Mouse (Mus musculus) lung, embryonic 16.5 days (tissue): Measurements from ENCODE around the gene Adcy10. TPM values are rescaled to one million over a fixed set of nuclear protein-coding genes. Genes with fewer than 3 reads are reported as not detected.

Experiments used
- ATAC-seq: fragments of 200-750 bp; cut with Nextera tagmentation; 2 replicates; pipeline ENCODE4 v1.8.0; 2017; ENCODE audit warnings: low read depth, mild to moderate bottlenecking, moderate library complexity
- H3K27ac ChIP-seq: fragments of 300-500 bp; sonication (generic); 2 replicates; pipeline ENCODE4 v1.5.1; 2014; ENCODE audit warnings: mild to moderate bottlenecking, control low read depth, low read length
- H3K27me3 ChIP-seq: fragments of 300-500 bp; sonication (generic); 2 replicates; pipeline ENCODE4 v1.6.1; 2014; ENCODE audit warnings: low read depth, low read length, mixed read lengths; ENCODE audit not compliant: control insufficient read depth, insufficient read depth
- H3K36me3 ChIP-seq: fragments of 300-500 bp; sonication (generic); 2 replicates; pipeline ENCODE4 v1.6.1; 2014; ENCODE audit warnings: low read length; ENCODE audit not compliant: control insufficient read depth, insufficient read depth
- H3K4me1 ChIP-seq: fragments of 300-500 bp; sonication (generic); replicated peaks from 2 replicates; pipeline ENCODE4 v1.6.1; 2014; ENCODE audit warnings: low read length, mixed read lengths; ENCODE audit not compliant: control insufficient read depth, insufficient read depth
- H3K4me2 ChIP-seq: fragments of 300-500 bp; sonication (generic); 2 replicates; pipeline ENCODE4 v1.6.1; 2014; ENCODE audit warnings: low read depth, low read length, control low read depth
- H3K4me3 ChIP-seq: fragments of 300-500 bp; sonication (generic); 2 replicates; pipeline ENCODE4 v1.5.1; 2014; ENCODE audit warnings: mild to moderate bottlenecking, low read length, control low read depth
- H3K9ac ChIP-seq: fragments of 300-500 bp; sonication (generic); 2 replicates; pipeline ENCODE4 v1.6.1; 2014; ENCODE audit warnings: low read length, control low read depth
- H3K9me3 ChIP-seq: fragments of 300-500 bp; sonication (generic); 2 replicates; pipeline ENCODE4 v1.6.1; 2016; ENCODE audit warnings: low read length; ENCODE audit not compliant: control insufficient read depth
- WGBS: fragments of 180-500 bp; shearing (Covaris S2); extraction: QIAGEN DNeasy Blood & Tissue Kit; methylation state at CpG from one replicate; pipeline ENCODE4 v1.1.7; 2014; 5-methylcytosine and 5-hydroxymethylcytosine counted together
- polyA plus RNA-seq: library from polyadenylated mRNA; unstranded; fragments of >200 nt; fragmentation: Nextera tagmentation; extraction: Ambion mirVana; gene quantifications from 2 replicates; pipeline ENCODE4 v1.2.1, GENCODE M21; 2015

The Adcy10 gene
- polyA plus RNA-seq, 1 experiment from 2014 or later = not detected

GRCm38 (mm10) chr1:165503307-165504024, 18.5 kb downstream of the Adcy10 start:
- H3K9ac ChIP-seq = no peak overlapping the region
- H3K27me3 ChIP-seq = no peaks in the 10 kb centered on the region
- H3K27ac ChIP-seq = no peak overlapping the region
- 19% methylated on average over 10 of the region's 10 CpGs for WGBS
- H3K4me1 ChIP-seq = peaks cover 5% of the 10 kb centered on the region; the same call in 1 of the 2 replicates
- H3K4me2 ChIP-seq = no peak overlapping the region
- no peaks in the 10 kb centered on the region for H3K36me3 ChIP-seq
- no peak overlapping the region for H3K4me3 ChIP-seq
- peak; percentile 73; the same call in 1 of the 2 replicates for ATAC-seq
- no peaks in the 10 kb centered on the region for H3K9me3 ChIP-seq

- Histone ChIP-seq H3K9ac (no peak overlapping the region), H3K4me2 (no peak overlapping the region), H3K36me3 (no peaks in the 10 kb centered on the region), H3K9me3 (no peaks in the 10 kb centered on the region), H3K27me3 (no peaks in the 10 kb centered on the region), H3K4me1 (peaks cover 5% of the 10 kb centered on the region; the same call in 1 of the 2 replicates), H3K27ac (no peak overlapping the region), H3K4me3 (no peak overlapping the region)
- ATAC-seq = no peak
- 81% methylated on average over 6 of the region's 6 CpGs for WGBS
Measured at GRCm38 (mm10) chr1:165506303-165506702, 21.3 kb downstream of the Adcy10 start.

DNA sequence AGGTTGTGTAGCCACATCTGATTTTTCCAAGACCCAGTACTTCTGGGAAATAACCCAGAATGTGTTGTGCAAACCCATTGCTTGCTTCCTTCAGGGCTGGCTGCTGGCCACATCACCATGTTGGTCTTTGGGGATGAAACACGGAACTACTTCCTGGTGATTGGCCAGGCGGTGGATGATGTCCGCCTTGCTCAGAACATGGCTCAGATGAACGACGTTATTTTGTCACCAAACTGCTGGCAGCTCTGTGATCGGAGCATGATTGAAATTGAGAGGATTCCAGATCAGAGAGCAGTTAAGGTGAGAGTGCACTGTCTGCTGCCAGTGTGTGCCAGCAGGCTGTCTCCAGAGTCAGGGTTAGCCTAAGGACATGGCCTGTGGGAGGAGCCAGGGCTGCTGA, 25.2 kb downstream of the Adcy10 start:
- 74% methylated on average over 6 of the region's 6 CpGs for WGBS
- H3K9me3 ChIP-seq = no peaks in the 10 kb centered on the region
- no peaks in the 10 kb centered on the region for H3K36me3 ChIP-seq
- H3K9ac ChIP-seq = no peak overlapping the region
- H3K4me1 ChIP-seq = no peaks in the 10 kb centered on the region
- no peak for ATAC-seq
- no peak overlapping the region for H3K27ac ChIP-seq
- H3K4me2 ChIP-seq = no peak overlapping the region
- H3K27me3 ChIP-seq = no peaks in the 10 kb centered on the region
- no peak overlapping the region for H3K4me3 ChIP-seq

- no peak overlapping the region for H3K4me2 ChIP-seq
- H3K4me3 ChIP-seq = no peak overlapping the region
- no peak for ATAC-seq
- H3K27me3 ChIP-seq = no peaks in the 10 kb centered on the region
- no peak overlapping the region for H3K9ac ChIP-seq
- H3K4me1 ChIP-seq = no peaks in the 10 kb centered on the region
- no peaks in the 10 kb centered on the region for H3K36me3 ChIP-seq
- 87% methylated on average over 7 of the region's 7 CpGs for WGBS
- no peaks in the 10 kb centered on the region for H3K9me3 ChIP-seq
- H3K27ac ChIP-seq = no peak overlapping the region
Measured at GRCm38 (mm10) chr1:165520716-165521115, 35.7 kb downstream of the Adcy10 start.

GRCm38 (mm10) chr1:165536079-165536675, 51.2 kb downstream of the Adcy10 start:
- WGBS = 69% methylated on average over 12 of the region's 12 CpGs
- H3K36me3 ChIP-seq = no peaks in the 10 kb centered on the region
- H3K4me3 ChIP-seq = no peak overlapping the region
- H3K4me2 ChIP-seq = no peak overlapping the region
- H3K9ac ChIP-seq = no peak overlapping the region
- ATAC-seq = no peak
- H3K27ac ChIP-seq = no peak overlapping the region
- no peaks in the 10 kb centered on the region for H3K9me3 ChIP-seq
- no peaks in the 10 kb centered on the region for H3K4me1 ChIP-seq
- H3K27me3 ChIP-seq = no peaks in the 10 kb centered on the region

GRCm38 (mm10) chr1:165537241-165537807, 52.3 kb downstream of the Adcy10 start:
- H3K4me2 ChIP-seq = no peak overlapping the region
- no peaks in the 10 kb centered on the region for H3K36me3 ChIP-seq
- 52% methylated on average over 5 of the region's 5 CpGs for whole genome bisulfite sequencing
- H3K27me3 ChIP-seq = no peaks in the 10 kb centered on the region
- H3K27ac ChIP-seq = no peak overlapping the region
- H3K9ac ChIP-seq = no peak overlapping the region
- no peaks in the 10 kb centered on the region for H3K9me3 ChIP-seq
- H3K4me3 ChIP-seq = no peak overlapping the region
- no peaks in the 10 kb centered on the region for H3K4me1 ChIP-seq
- ATAC-seq = no peak

DNA sequence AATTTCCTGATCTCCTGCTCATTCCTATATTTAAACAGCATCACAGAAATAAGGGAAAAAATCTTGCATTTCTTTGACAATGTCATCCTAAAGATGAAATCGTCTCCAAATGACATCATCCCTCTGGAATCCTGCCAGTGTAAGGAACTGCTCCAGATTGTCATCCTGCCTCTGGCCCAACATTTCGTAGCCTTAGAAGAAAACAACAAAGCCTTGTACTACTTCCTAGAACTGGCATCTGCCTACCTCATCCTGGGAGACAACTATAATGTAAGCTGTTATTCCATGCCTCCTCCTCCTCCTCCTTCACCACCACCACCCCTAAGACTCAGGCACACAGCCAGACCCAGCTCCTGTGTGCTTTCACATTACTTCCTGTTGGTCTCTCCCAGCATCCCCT, 71.7 kb downstream of the Adcy10 start:
- no peaks in the 10 kb centered on the region for H3K36me3 ChIP-seq
- no peaks in the 10 kb centered on the region for H3K4me1 ChIP-seq
- no peak for ATAC-seq
- no peak overlapping the region for H3K4me2 ChIP-seq
- no peak overlapping the region for H3K27ac ChIP-seq
- WGBS = 25% methylated on average over 2 of the region's 2 CpGs
- H3K9ac ChIP-seq = no peak overlapping the region
- H3K4me3 ChIP-seq = no peak overlapping the region
- 0 out of 2 replicates have a peak, but pooled peaks cover 2% of the 10 kb centered on the region for H3K9me3 ChIP-seq
- no peaks in the 10 kb centered on the region for H3K27me3 ChIP-seq

DNA sequence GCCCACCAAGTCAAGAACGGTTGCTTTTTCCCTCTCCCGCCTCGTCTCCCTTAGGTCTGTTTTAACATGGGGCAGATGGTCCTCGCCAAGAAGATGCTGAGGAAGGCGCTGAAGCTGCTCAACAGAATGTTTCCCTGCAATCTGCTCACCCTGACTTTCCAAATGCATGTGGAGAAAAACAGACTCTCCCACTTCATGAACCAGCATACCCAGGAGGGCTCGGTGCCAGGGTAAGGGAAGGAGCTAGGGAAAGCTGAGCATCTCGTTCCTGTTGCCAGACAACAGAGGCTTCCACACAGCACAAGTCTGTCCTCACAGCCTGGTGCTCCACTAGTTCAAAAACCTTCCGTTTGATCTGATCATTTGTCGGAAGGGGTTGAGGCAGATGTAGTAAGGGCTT, 74.1 kb downstream of the Adcy10 start:
- ATAC-seq = no peak
- Histone ChIP-seq H3K4me1 (no peaks in the 10 kb centered on the region), H3K27me3 (no peaks in the 10 kb centered on the region), H3K4me2 (no peak overlapping the region), H3K36me3 (no peaks in the 10 kb centered on the region), H3K4me3 (no peak overlapping the region), H3K27ac (no peak overlapping the region), H3K9me3 (no peaks in the 10 kb centered on the region), H3K9ac (no peak overlapping the region)
- 80% methylated on average over 9 of the region's 9 CpGs for WGBS

DNA sequence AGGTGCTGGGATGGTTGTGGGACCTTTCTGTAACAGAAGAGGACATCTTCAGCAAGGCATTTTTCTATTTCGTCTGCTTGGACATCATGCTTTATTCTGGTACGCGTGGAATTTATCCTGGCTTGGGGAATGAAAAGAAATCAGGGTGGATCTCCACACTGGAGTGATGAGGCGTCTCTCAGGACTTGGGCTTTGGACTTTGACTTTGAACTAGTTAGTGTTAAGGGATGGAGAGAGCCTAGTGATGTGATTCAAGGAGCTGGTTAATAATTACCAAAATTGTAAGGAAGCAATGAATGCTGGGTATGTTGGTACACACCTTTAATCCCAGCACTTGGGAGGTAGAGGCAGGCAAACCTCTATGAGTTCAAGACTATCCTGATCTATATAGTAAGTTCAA, 80.3 kb downstream of the Adcy10 start:
- no peak for ATAC-seq
- Histone ChIP-seq H3K27me3 (no peaks in the 10 kb centered on the region), H3K4me2 (no peak overlapping the region), H3K27ac (no peak overlapping the region), H3K4me3 (no peak overlapping the region), H3K9ac (no peak overlapping the region), H3K4me1 (no peaks in the 10 kb centered on the region), H3K9me3 (no peaks in the 10 kb centered on the region), H3K36me3 (no peaks in the 10 kb centered on the region)
- WGBS = 91% methylated on average over 4 of the region's 4 CpGs
